Mouse (Mus musculus): ENCODE measurements around the gene Dmrtc1c2.
"Not testable (repeated sequence)": the region's sequence is repeated elsewhere in the genome, so short reads cannot be mapped to it uniquely, and the experiment has no call there.

The Dmrtc1c2 gene

GRCm38 (mm10) chrX:102854516-102854915, at the start of gene Dmrtc1c2:
Gene Dmrtc1c2, minus strand, starts transcription at chrX:102854616.
- DNase-seq (ENCODE audit: low read depth) = not testable (repeated sequence)

GRCm38 (mm10) chrX:102867871-102868270, 13.5 kb upstream of the Dmrtc1c2 start, which contains the start of gene 1700031F05Rik:
Gene 1700031F05Rik, minus strand, starts transcription at chrX:102867971.
- no peak for DNase-seq (ENCODE audit: low read depth)

- DNase-seq (ENCODE audit: low read depth) = no peak
These were observed 42.1 kb downstream of the Dmrtc1c2 start for GRCm38 (mm10) chrX:102812311-102812710.

- DNase-seq (ENCODE audit: low read depth) = not testable (repeated sequence)
These were observed 51.8 kb downstream of the Dmrtc1c2 start, which contains the start of gene Dmrtc1c1 for GRCm38 (mm10) chrX:102802663-102803062. Gene Dmrtc1c1, plus strand, starts transcription at chrX:102802963.

Data from naive thymus-derived CD4-positive, alpha-beta T cell, adult 2 months (primary cell).